Mouse (Mus musculus): Measurements from ENCODE around the gene Brap. TPM values are rescaled to one million over a fixed set of nuclear protein-coding genes. Genes with fewer than 3 reads are reported as not detected.

Brap gene
- total RNA-seq, 2 experiments from 2014 or later, result 22.9 to 25.1 TPM

- intact Hi-C loops (cut with DNase I; ENCODE audit: low total_unique reads), result no loop called here
Observed at GRCm38 (mm10) chr5:121711174-121711927, 51.0 kb downstream of the Brap start, which contains the start of gene Atxn2. Gene Atxn2, plus strand, starts transcription at chr5:121711337.

DNA sequence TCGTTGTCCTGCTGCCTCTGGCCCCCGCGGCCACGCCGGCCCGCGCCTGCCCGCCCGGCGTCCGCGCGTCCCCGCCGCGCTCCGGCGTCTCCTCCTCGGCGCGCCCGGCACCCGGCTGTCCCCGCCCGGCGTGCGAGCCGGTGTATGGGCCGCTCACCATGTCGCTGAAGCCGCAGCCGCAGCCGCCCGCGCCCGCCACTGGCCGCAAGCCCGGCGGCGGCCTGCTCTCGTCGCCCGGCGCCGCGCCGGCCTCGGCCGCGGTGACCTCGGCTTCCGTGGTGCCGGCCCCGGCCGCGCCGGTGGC, 51.5 kb downstream of the Brap start:
- intact Hi-C loops (cut with DNase I; ENCODE audit: low total_unique reads), result no loop called here
- no peak for DNase-seq

More at GRCm38 (mm10) chr5:121711174-121711927, 51.0 kb downstream of the Brap start, which contains the start of gene Atxn2:
- DNase-seq, result peak; percentile 90

DNA sequence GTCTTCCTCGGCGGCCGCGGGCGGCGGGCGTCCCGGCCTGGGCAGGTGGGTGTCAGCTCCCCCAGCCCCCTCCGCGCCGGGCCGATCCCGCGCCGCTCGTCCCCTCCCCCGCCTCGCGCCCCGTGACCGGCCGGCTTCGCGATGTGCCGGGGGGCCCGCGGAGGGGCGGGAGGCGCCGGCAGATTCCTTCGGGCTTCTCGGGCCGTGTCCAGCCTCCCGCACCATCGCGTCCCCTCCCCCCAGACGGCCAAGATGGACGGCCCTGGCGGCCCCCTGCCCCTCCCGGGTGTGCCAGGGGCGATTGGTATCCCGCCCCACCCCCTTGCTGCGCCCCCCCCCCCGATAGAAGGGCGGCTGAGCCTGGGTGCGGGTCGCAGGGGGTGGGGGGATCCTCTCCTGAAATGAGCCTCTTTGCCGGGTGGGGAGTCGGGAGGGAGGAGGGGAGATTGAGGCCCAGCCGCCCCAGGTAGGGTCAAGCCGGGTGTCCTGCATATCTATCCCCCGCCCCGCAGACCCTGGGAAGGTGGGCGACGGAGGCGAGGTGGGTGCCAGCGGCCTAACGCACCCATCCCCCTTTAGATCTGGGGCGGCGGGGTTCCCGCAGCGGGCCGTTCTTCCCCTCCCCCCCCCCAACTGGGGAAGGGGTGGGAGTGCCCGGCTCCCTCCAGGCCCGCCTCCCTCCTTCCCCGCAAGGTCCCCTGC, 52.0 kb downstream of the Brap start:
- intact Hi-C loops (cut with DNase I; ENCODE audit: low total_unique reads), result no loop called here
- peak; percentile 62 for DNase-seq

DNA sequence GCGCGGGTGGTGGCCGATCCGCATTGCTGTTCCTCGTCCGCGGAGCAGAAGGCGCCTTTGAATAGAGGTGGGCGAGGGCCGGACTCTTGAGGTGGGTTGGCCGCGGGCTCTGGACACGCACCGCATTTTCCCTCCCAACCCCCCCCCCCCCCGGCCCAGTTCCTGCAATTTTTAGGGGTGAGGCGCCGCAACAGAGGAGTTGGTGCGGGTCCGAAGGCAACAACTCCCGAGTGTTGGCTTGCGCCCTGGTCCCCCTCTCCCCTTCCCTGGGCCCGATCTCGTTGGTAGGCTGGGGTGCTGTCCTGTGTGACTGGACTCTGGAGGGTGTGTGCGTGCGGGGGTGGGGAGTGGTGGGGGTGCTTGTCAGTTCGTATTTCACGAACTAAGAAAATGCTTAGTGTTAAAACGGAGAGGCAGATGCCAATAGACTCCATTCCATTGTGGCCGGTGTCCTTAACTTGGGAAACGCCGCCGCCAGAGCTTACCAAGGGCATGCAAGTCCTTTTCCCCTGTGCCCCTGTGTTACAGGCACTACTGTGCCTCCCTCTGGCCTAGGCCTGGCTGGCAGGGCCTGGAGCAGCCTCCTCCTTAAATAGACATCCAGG, 52.7 kb downstream of the Brap start:
- intact Hi-C loops (cut with DNase I; ENCODE audit: low total_unique reads), result no loop called here
- peak; percentile 70 for DNase-seq

DNA sequence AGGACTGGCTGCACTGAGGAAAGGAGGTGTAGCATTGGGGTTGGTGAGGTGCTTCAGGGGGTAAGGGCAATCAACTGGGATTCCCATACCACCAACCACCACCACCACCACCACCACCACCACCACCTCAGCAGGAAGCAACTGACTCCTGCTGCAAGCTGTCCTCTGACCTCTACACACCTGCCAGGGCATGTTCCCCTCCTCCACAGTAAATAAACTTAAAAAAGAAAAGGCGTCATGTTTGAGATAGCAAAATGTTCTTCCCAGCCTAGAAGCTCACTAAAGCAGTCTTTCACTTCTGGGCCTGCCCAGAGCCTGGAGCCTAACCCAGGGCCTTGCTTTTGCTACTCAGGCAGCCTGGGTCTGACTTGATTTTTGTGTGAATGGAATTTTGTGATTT, 54.0 kb downstream of the Brap start:
- DNase-seq, result no peak
- intact Hi-C loops (cut with DNase I; ENCODE audit: low total_unique reads), result no loop called here

GRCm38 (mm10) chr5:121714928-121715327, 54.6 kb downstream of the Brap start:
- no peak for DNase-seq
- intact Hi-C loops (cut with DNase I; ENCODE audit: low total_unique reads), result no loop called here

DNA sequence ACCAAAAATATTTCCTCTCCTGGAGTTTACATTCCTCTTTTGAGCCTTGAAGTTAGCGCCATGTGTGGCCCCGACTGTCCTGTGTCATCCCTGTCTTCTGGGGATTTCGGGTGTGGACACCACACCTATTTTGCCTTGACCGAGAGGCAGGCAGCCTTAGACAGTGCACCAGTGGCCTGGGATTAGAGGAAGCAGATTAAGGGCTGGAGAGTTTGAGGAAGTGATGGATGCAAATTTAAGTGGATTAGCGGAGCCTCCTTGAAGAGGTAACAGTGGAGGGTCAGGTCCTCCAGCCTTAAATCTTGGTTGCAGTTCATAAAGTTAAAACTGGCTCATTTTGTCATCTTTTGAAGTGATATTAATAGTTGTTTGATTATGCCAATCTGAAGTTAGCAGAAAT, 58.1 kb downstream of the Brap start:
- no peak for DNase-seq
- intact Hi-C loops (cut with DNase I; ENCODE audit: low total_unique reads), result no loop called here

GRCm38 (mm10) chr5:121720888-121721585, 60.7 kb downstream of the Brap start:
- no peak for DNase-seq
- intact Hi-C loops (cut with DNase I; ENCODE audit: low total_unique reads), result no loop called here

GRCm38 (mm10) chr5:121721841-121722240, 61.5 kb downstream of the Brap start:
- intact Hi-C loops (cut with DNase I; ENCODE audit: low total_unique reads), result no loop called here
- no peak for DNase-seq

DNA sequence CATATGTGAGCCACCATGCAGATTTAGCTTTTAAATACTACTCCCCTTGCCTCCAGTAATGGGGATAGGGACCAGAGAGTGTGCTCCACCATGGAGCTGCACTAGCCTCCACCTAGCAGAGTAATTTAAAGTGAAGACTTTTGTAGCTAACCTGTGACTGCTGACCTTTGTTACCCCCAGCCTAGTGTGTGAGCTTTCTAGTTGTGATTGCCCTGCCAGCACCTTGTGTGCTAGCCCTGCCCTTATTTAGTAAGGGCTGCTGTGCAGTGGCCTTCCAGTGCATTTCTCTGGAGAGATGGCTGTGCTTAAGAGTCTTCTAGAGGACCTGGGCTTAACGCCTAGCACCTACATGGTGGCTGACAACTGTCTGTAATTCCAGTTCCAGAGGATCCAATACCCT, 64.3 kb downstream of the Brap start:
- DNase-seq, result no peak
- intact Hi-C loops (cut with DNase I; ENCODE audit: low total_unique reads), result no loop called here

DNA sequence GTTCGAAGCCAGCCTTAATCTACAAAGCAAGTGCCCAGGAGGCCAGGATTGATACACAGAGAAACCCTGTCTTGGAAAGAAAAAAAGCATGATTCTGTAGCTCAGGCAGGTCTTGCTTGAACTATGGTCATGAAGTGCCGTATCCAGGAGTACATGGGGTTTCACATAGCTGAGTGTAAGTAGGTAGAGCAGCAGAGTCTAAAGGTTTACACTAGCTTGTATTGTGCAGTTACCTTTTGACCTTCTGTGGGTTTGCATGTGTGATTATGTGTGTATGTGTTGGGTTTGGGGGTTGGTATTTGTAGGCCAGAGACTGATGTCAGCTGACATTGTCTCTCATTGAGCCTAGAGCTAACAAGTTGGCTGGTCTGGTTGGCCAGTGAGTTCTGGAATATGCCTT, 69.7 kb downstream of the Brap start:
- no peak for DNase-seq
- intact Hi-C loops (cut with DNase I; ENCODE audit: low total_unique reads), result no loop called here

DNA sequence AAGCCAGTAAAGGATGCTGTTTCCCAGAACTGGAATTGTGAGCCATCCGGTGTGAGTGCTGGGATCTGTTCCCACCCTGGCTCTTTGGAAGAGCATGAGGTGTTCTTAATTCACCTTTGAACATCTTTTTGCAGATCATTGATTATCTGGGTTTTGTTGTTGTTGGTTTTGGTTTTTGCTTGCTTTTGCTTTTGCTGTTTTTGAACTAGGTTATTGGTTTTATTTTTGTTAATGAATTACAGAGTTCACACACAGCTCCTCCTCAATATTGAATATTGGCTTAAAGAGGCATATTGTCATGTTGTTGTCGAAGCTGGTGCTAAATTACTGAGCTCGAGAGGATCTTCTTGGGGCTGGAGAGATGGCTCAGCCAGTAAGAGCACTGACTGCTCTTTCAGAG, 76.3 kb downstream of the Brap start:
- intact Hi-C loops (cut with DNase I; ENCODE audit: low total_unique reads), result no loop called here
- DNase-seq, result no peak

Other genes with a start within 250 kb of the Brap start
- 1 to 10 TPM; 4.4 to 4.8 TPM for gene Tmem116, start 208.7 kb upstream of the Brap start, total RNA-seq (2021)
- 10 to 100 TPM; 50.7 to 61.3 TPM for gene Erp29, start 208.1 kb upstream of the Brap start, total RNA-seq (2021)
- gene Adam1b, start 157.1 kb upstream of the Brap start, total RNA-seq (2021), result not detected
- gene Adam1a, start 115.1 kb upstream of the Brap start, total RNA-seq (2021), result 1 to 10 TPM; 1.5 TPM
- not detected for gene Gm42878, start 115.1 kb upstream of the Brap start, total RNA-seq (2021)
- gene Mapkapk5, start 114.7 kb upstream of the Brap start, total RNA-seq (2021), result 10 to 100 TPM; 57.3 to 64.1 TPM
- 100 to 1,000 TPM; 104 to 113 TPM for gene Aldh2, start 66.7 kb upstream of the Brap start, total RNA-seq (2021)
- 10 to 100 TPM; 13.3 to 14.8 TPM for gene Acad12, start 41.6 kb upstream of the Brap start, total RNA-seq (2021)
- 1 to 10 TPM; 4.5 to 9.4 TPM for gene Acad10, start within 50 bp of the Brap start, total RNA-seq (2021)
- gene Atxn2, start 50.8 kb downstream of the Brap start, total RNA-seq (2021), result 100 to 1,000 TPM; 112 to 122 TPM
- 10 to 100 TPM; 17.6 to 21.2 TPM for gene Sh2b3, start 177.1 kb downstream of the Brap start, total RNA-seq (2021)
- 1 to 10 TPM; 5.5 to 6.2 TPM for gene Pheta1, start 188.4 kb downstream of the Brap start, total RNA-seq (2021)